Mouse (Mus musculus): ENCODE results near the gene Dapk2.

- TF ChIP-seq CTCF (IDR thresholded peaks at IDR 0.05; ENCODE audit: control insufficient read depth, insufficient read depth, insufficient read length) (no peak), USF1 (IDR thresholded peaks at IDR 0.05; ENCODE audit: low read depth) (no peak), MAX (IDR thresholded peaks at IDR 0.05) (no peak)
These were observed 112.0 kb downstream of the Dapk2 start for GRCm38 (mm10) chr9:66270038-66270437.

All from C2C12 (cell line).